Comparison of ENCODE assay signal across 8 mouse cellular contexts in the genomic region with DNA sequence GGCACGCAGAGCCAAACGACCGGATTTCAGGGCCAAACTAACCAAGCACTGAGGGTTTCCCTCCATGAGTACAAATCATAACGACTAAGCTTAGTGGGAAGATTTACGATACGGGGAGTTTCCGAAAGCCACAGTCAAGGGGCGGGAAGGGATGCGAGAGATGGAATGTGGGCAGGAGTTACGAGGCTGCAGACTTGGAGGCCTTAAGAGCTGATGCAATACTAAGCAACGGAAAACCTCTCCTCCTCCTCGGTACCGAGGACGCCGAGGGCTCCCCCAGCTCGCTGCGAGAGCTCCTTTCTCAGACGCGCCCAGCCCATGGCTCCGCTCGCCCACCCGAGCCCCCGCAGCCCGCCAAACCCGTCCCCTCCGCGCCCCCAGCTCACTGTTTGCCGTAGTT. TPM values are rescaled to one million over a fixed set of nuclear protein-coding genes. Genes with fewer than 3 reads are reported as not detected.
DNase-seq lines count a peak whose midpoint lies in the region; ATAC-seq and TF ChIP-seq lines count a peak whose summit lies in the region.

No protein-coding gene starts in this region.

- H3K9me3 ChIP-seq in kidney, embryonic 15.5 days (replicated peaks), result no peaks in the 10 kb centered on the region
- no peaks in the 10 kb centered on the region for H3K9me3 ChIP-seq in limb, embryonic 10.5 days (replicated peaks)

- peak overlapping the region; percentile 84 for H3K27ac ChIP-seq in kidney, embryonic 15.5 days
- H3K27ac ChIP-seq in limb, embryonic 10.5 days, result peak overlapping the region; percentile 89

- ATAC-seq in kidney, embryonic 15.5 days (replicated peaks; ENCODE audit: low FRiP score), result no peak; the same call in 1 of the 2 replicates
- peak; percentile 54 for ATAC-seq in Patski

- no peaks in the 10 kb centered on the region for H3K27me3 ChIP-seq in kidney, embryonic 15.5 days
- no peaks in the 10 kb centered on the region for H3K27me3 ChIP-seq in Patski
- H3K27me3 ChIP-seq in limb, embryonic 10.5 days (ENCODE audit: low read depth, poor library complexity, severe bottlenecking), result no peaks in the 10 kb centered on the region

- H3K4me1 ChIP-seq in kidney, embryonic 15.5 days, result peaks cover 11% of the 10 kb centered on the region; the same call in 1 of the 2 replicates
- H3K4me1 ChIP-seq in limb, embryonic 10.5 days, result peaks cover 9% of the 10 kb centered on the region

- POLR2A ChIA-PET in Patski (lab: Charles Lee), result interaction anchor here (1.2 to 1.3 kb wide), 2 partner anchors 73 to 83 kb away, joined by 3 to 4 read pairs; no protein-coding TSS in a partner anchor

- whole genome bisulfite sequencing in kidney, embryonic 15.5 days, result 0% methylated on average over 28 of the region's 28 CpGs
- 1% methylated on average over 28 of the region's 28 CpGs for WGBS in limb, embryonic 10.5 days

- no peak for DNase-seq in kidney, adult 8-10 months
- DNase-seq in Patski (ENCODE audit: low read depth, low spot score), result peak; percentile 34
- peak; percentile 73 for DNase-seq in fat pad, adult 2 months (ENCODE audit: extremely low read depth, low read depth, low spot score)
- no peak for DNase-seq in limb, embryonic 10.5 days (ENCODE audit: low spot score)
- DNase-seq in naive thymus-derived CD4-positive, alpha-beta T cell, adult 2 months (ENCODE audit: low read depth), result peak; percentile 42
- DNase-seq in left cerebral cortex, adult 9 months (ENCODE audit: low spot score in 2 of 2), result no peak
- DNase-seq in frontal cortex, postnatal 36 days (ENCODE audit: low spot score in 2 of 2), result no peak

- H3K4me3 ChIP-seq in kidney, embryonic 15.5 days (replicated peaks), result peak overlapping the region; percentile 74
- H3K4me3 ChIP-seq in limb, embryonic 10.5 days, result peak overlapping the region; percentile 86

- peaks cover 42% of the 10 kb centered on the region for H3K36me3 ChIP-seq in kidney, embryonic 15.5 days
- peaks cover 42% of the 10 kb centered on the region for H3K36me3 ChIP-seq in limb, embryonic 10.5 days

- in situ Hi-C loops in Patski (cut with MboI; ENCODE audit: low pct_unique_long_range_greater_than_20kb), result no loop called here

- peak overlapping the region; percentile 68 for H3K9ac ChIP-seq in kidney, embryonic 15.5 days

- no peak for TF ChIP-seq CTCF in Patski (IDR thresholded peaks at IDR 0.05)

- peak overlapping the region; percentile 61 for H3K4me2 ChIP-seq in kidney, embryonic 15.5 days

- CTCF ChIA-PET in Patski (lab: Charles Lee), result interaction anchor here (1.0 to 1.2 kb wide), 3 partner anchors 10 to 84 kb away, joined by 3 read pairs; partner anchors contain the start of gene Sgf29

RNA-seq across cellular contexts. Expression of gene Eif3c, which starts 0.5 kb away (rescaled TPM):
- polyA plus RNA-seq in kidney, embryonic 15.5 days (2015; fragmentation: Nextera tagmentation; extraction: Ambion mirVana), result 231 and 236 TPM in 2 replicates
- 322 TPM for polyA plus RNA-seq in Patski (2021)
- 230 and 241 TPM in 2 replicates for polyA plus RNA-seq in limb, embryonic 10.5 days (2016; fragmentation: Nextera tagmentation; extraction: Ambion mirVana)

RNA-seq across cellular contexts. Expression of gene Apobr, which starts 19.0 kb away (rescaled TPM):
- 0.72 and 0.82 TPM in 2 replicates for polyA plus RNA-seq in kidney, embryonic 15.5 days (2015; fragmentation: Nextera tagmentation; extraction: Ambion mirVana)
- 0.94 TPM for polyA plus RNA-seq in Patski (2021)
- polyA plus RNA-seq in limb, embryonic 10.5 days (2016; fragmentation: Nextera tagmentation; extraction: Ambion mirVana), result 0.29 and 0.51 TPM in 2 replicates

RNA-seq across cellular contexts. Expression of gene Cln3, which starts 19.9 kb away (rescaled TPM):
- 36.0 and 38.8 TPM in 2 replicates for polyA plus RNA-seq in kidney, embryonic 15.5 days (2015; fragmentation: Nextera tagmentation; extraction: Ambion mirVana)
- 2.6 TPM for polyA plus RNA-seq in Patski (2021)
- polyA plus RNA-seq in limb, embryonic 10.5 days (2016; fragmentation: Nextera tagmentation; extraction: Ambion mirVana), result 27.0 and 27.8 TPM in 2 replicates

RNA-seq across cellular contexts. Expression of gene Il27, which starts 29.0 kb away (rescaled TPM):
- polyA plus RNA-seq in kidney, embryonic 15.5 days (2015; fragmentation: Nextera tagmentation; extraction: Ambion mirVana), result not detected in 2 replicates
- 0.68 TPM for polyA plus RNA-seq in Patski (2021)
- not detected in 2 replicates for polyA plus RNA-seq in limb, embryonic 10.5 days (2016; fragmentation: Nextera tagmentation; extraction: Ambion mirVana)

Comparison
In these comparisons a context has a peak if more than half of its experiments do, and no peak if none do; other contexts are left out.
1. DNase-seq: peak in Patski (single experiment), fat pad, adult 2 months (single experiment) and naive thymus-derived CD4-positive, alpha-beta T cell, adult 2 months (single experiment); none in kidney, adult 8-10 months (0 of 2), limb, embryonic 10.5 days (single experiment), left cerebral cortex, adult 9 months (0 of 2) and frontal cortex, postnatal 36 days (0 of 2).